10 mouse cellular contexts compared by ENCODE assay signal in genomic region chr14:51240899-51241298, GRCm38 (mm10). TPM values are rescaled to one million over a fixed set of nuclear protein-coding genes. Genes with fewer than 3 reads are reported as not detected.
A peak's percentile ranks its signal among the peaks of the same experiment; 100 is the strongest.
DNase-seq lines count a peak whose midpoint lies in the region; ATAC-seq lines count a peak whose summit lies in the region.
"Had no signal": no experiment of that assay in that cellular context is flagged by ENCODE, and none has a peak within 500 bp of the region (broad histone marks: within the 10 kb centered on the region; RNA-seq: fewer than 3 reads in every experiment).

No protein-coding gene starts in this region.

- no peak overlapping the region for H3K9ac ChIP-seq in embryonic facial prominence, embryonic 11.5 days (replicated peaks; ENCODE audit: low read length)
- H3K9ac ChIP-seq: limb, embryonic 13.5 days had no signal

- no peak overlapping the region for H3K4me2 ChIP-seq in embryonic facial prominence, embryonic 11.5 days (ENCODE audit: low read depth, low read length)
- H3K4me2 ChIP-seq: limb, embryonic 13.5 days had no signal

- peak; percentile 67 for DNase-seq in embryonic facial prominence, embryonic 11.5 days (ENCODE audit: low spot score)
- no peak for DNase-seq in embryonic facial prominence, embryonic 10.5 days (ENCODE audit: low spot score)
- DNase-seq in thymus, postnatal 0 days (ENCODE audit: low spot score) = peak; percentile 24
- no peak for DNase-seq in thymus, adult 18-20 months
- peak; percentile 40 for DNase-seq in embryo, embryonic 11.5 days (ENCODE audit: low read depth, low spot score)
- peak; percentile 46 to 55 for DNase-seq in kidney, postnatal 25 days
- peak; percentile 46 for DNase-seq in lung, postnatal 10 days
- DNase-seq in thymus, postnatal 25 days = peak; percentile 11

- H3K4me3 ChIP-seq in embryonic facial prominence, embryonic 11.5 days (ENCODE audit: low read depth, low read length) = no peak overlapping the region
- no peak overlapping the region for H3K4me3 ChIP-seq in embryonic facial prominence, embryonic 10.5 days
- H3K4me3 ChIP-seq: limb, embryonic 13.5 days had no signal

- H3K4me1 ChIP-seq in embryonic facial prominence, embryonic 11.5 days (ENCODE audit: control insufficient read depth, insufficient read depth, low read length) = no peaks in the 10 kb centered on the region
- H3K4me1 ChIP-seq in embryonic facial prominence, embryonic 10.5 days = no peaks in the 10 kb centered on the region
- H3K4me1 ChIP-seq: limb, embryonic 13.5 days had no signal

- H3K9me3 ChIP-seq in embryonic facial prominence, embryonic 11.5 days (replicated peaks; ENCODE audit: control insufficient read depth, low read length) = no peaks in the 10 kb centered on the region
- H3K9me3 ChIP-seq in embryonic facial prominence, embryonic 10.5 days = no peaks in the 10 kb centered on the region
- H3K9me3 ChIP-seq: limb, embryonic 13.5 days had no signal

- H3K27ac ChIP-seq in embryonic facial prominence, embryonic 11.5 days (replicated peaks; ENCODE audit: low read depth, low read length) = no peak overlapping the region
- H3K27ac ChIP-seq in embryonic facial prominence, embryonic 10.5 days (replicated peaks) = no peak overlapping the region
- H3K27ac ChIP-seq: limb, embryonic 13.5 days had no signal

- no peaks in the 10 kb centered on the region for H3K36me3 ChIP-seq in embryonic facial prominence, embryonic 11.5 days (replicated peaks; ENCODE audit: control insufficient read depth, insufficient read depth, low read depth, low read length)
- no peaks in the 10 kb centered on the region for H3K36me3 ChIP-seq in embryonic facial prominence, embryonic 10.5 days (replicated peaks)
- H3K36me3 ChIP-seq: limb, embryonic 13.5 days had no signal

- ATAC-seq in embryonic facial prominence, embryonic 11.5 days (replicated peaks; ENCODE audit: insufficient number of reproducible peaks, low FRiP score, low TSS enrichment, low read depth) = no peak

- no peaks in the 10 kb centered on the region for H3K27me3 ChIP-seq in embryonic facial prominence, embryonic 11.5 days (ENCODE audit: control insufficient read depth, insufficient read depth, low read length)
- no peaks in the 10 kb centered on the region for H3K27me3 ChIP-seq in embryonic facial prominence, embryonic 10.5 days (replicated peaks; ENCODE audit: low read depth, poor library complexity, severe bottlenecking)
- H3K27me3 ChIP-seq: limb, embryonic 13.5 days had no signal

RNA-seq across cellular contexts. Expression of gene Rnase2a, which starts 15.0 kb away (rescaled TPM):
- polyA plus RNA-seq in embryonic facial prominence, embryonic 11.5 days (2014; fragmentation: Nextera tagmentation; extraction: Ambion mirVana) = not detected in 2 replicates
- polyA plus RNA-seq in embryonic facial prominence, embryonic 10.5 days (2016; fragmentation: Nextera tagmentation; extraction: Ambion mirVana) = not detected in 2 replicates
- polyA plus RNA-seq in thymus, postnatal 0 days (2015; fragmentation: Nextera tagmentation; extraction: Ambion mirVana) = not detected in 2 replicates
- polyA plus RNA-seq: limb, embryonic 13.5 days; stomach, embryonic 14.5 days had no signal

RNA-seq across cellular contexts. Expression of gene Ear14, which starts 37.7 kb away (rescaled TPM):
- polyA plus RNA-seq in embryonic facial prominence, embryonic 11.5 days (2014; fragmentation: Nextera tagmentation; extraction: Ambion mirVana) = not detected in 2 replicates
- not detected in 2 replicates for polyA plus RNA-seq in embryonic facial prominence, embryonic 10.5 days (2016; fragmentation: Nextera tagmentation; extraction: Ambion mirVana)
- polyA plus RNA-seq in thymus, postnatal 0 days (2015; fragmentation: Nextera tagmentation; extraction: Ambion mirVana) = not detected in 2 replicates
- polyA plus RNA-seq: limb, embryonic 13.5 days; stomach, embryonic 14.5 days had no signal

RNA-seq across cellular contexts. Expression of gene Ang2, which starts 42.0 kb away (rescaled TPM):
- polyA plus RNA-seq in embryonic facial prominence, embryonic 11.5 days (2014; fragmentation: Nextera tagmentation; extraction: Ambion mirVana) = not detected in 2 replicates
- polyA plus RNA-seq in embryonic facial prominence, embryonic 10.5 days (2016; fragmentation: Nextera tagmentation; extraction: Ambion mirVana) = not detected in 2 replicates
- 0.55 TPM in 1 of 2 replicates, not detected in the other for polyA plus RNA-seq in thymus, postnatal 0 days (2015; fragmentation: Nextera tagmentation; extraction: Ambion mirVana)
- polyA plus RNA-seq: limb, embryonic 13.5 days; stomach, embryonic 14.5 days had no signal

Comparison
In these comparisons a context has a peak if more than half of its experiments do, and no peak if none do; other contexts are left out.
1. DNase-seq: peak in embryonic facial prominence, embryonic 11.5 days (single experiment), thymus, postnatal 0 days (single experiment), embryo, embryonic 11.5 days (single experiment), kidney, postnatal 25 days (2 of 2), lung, postnatal 10 days (single experiment) and thymus, postnatal 25 days (single experiment); none in embryonic facial prominence, embryonic 10.5 days (single experiment) and thymus, adult 18-20 months (0 of 2).